Mouse (Mus musculus): ENCODE measurements around the gene Mgat5. TPM values are rescaled to one million over a fixed set of nuclear protein-coding genes. Genes with fewer than 3 reads are reported as not detected.
A peak's percentile ranks its signal among the peaks of the same experiment; 100 is the strongest.

Mgat5 gene
- polyA plus RNA-seq, 1 experiment = 13.1 TPM

GRCm38 (mm10) chr1:127441736-127442135 lies 236.9 kb downstream of the Mgat5 start:
- 62% methylated on average over 3 of the region's 3 CpGs for WGBS
- TF ChIP-seq POLR2A (IDR thresholded peaks at IDR 0.05; ENCODE audit: low read depth, low read length) (no peak), CTCF (conservative IDR thresholded peaks at IDR 0.05; ENCODE audit: insufficient read depth, insufficient read length, low read depth, low read length) (no peak; the same call in 1 of the 2 replicates)
- Histone ChIP-seq H3K27ac (ENCODE audit: insufficient read depth, low read depth, low read length) (no peak overlapping the region), H3K4me3 (ENCODE audit: insufficient read depth, low read depth, low read length) (no peak overlapping the region), H3K4me1 (ENCODE audit: control insufficient read depth, insufficient read depth, low read length) (no peaks in the 10 kb centered on the region), H3K27me3 (replicated peaks; ENCODE audit: control insufficient read depth, insufficient read depth, low read length) (no peaks in the 10 kb centered on the region), H3K36me3 (ENCODE audit: control insufficient read depth, insufficient read depth, low read length) (no peaks in the 10 kb centered on the region)
- DNase-seq = no peak

GRCm38 (mm10) chr1:127442880-127443877 lies 238.4 kb downstream of the Mgat5 start:
- H3K27me3 ChIP-seq (replicated peaks; ENCODE audit: control insufficient read depth, insufficient read depth, low read length) = no peaks in the 10 kb centered on the region
- no peak for DNase-seq
- no peaks in the 10 kb centered on the region for H3K36me3 ChIP-seq (ENCODE audit: control insufficient read depth, insufficient read depth, low read length)
- 77% methylated on average over 14 of the region's 14 CpGs for WGBS
- no peak overlapping the region for H3K4me3 ChIP-seq (ENCODE audit: insufficient read depth, low read depth, low read length)
- H3K27ac ChIP-seq (ENCODE audit: insufficient read depth, low read depth, low read length) = no peak overlapping the region
- H3K4me1 ChIP-seq (ENCODE audit: control insufficient read depth, insufficient read depth, low read length) = no peaks in the 10 kb centered on the region
- TF ChIP-seq POLR2A (IDR thresholded peaks at IDR 0.05; ENCODE audit: low read depth, low read length) (no peak), CTCF (conservative IDR thresholded peaks at IDR 0.05; ENCODE audit: insufficient read depth, insufficient read length, low read depth, low read length) (no peak)

DNA sequence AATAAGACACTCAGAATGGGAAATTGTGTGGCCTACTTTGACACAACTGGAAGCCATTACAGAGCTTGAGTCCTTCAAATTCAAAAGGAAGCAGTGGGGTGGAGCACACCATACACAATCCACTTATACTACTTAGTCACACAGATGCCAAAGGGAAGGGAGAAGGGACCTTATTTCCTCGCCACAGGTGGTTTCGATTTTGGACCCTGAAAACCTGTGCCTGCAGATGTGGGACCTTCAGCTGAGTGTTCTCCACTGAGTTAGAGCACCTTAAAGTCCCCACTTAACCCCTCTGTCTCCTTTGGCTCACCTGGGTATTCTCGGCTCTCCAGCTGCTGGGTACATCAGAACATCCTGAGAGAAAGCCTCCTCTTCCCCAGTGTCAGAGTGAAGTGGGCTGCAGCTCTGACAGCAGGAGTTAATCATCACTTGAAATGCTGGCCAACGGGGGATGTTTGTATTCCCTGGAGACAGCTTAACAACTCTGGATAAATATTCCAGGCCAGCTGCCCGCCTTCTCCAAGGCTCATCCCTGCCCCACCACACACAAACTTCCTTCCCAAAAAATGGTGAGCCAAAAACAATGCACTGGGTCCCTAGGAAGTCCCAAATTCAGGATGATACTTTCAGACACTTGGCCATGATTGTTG lies 240.1 kb downstream of the Mgat5 start:
- no peak overlapping the region for H3K27ac ChIP-seq (ENCODE audit: insufficient read depth, low read depth, low read length)
- WGBS = 59% methylated on average over 5 of the region's 5 CpGs

DNA sequence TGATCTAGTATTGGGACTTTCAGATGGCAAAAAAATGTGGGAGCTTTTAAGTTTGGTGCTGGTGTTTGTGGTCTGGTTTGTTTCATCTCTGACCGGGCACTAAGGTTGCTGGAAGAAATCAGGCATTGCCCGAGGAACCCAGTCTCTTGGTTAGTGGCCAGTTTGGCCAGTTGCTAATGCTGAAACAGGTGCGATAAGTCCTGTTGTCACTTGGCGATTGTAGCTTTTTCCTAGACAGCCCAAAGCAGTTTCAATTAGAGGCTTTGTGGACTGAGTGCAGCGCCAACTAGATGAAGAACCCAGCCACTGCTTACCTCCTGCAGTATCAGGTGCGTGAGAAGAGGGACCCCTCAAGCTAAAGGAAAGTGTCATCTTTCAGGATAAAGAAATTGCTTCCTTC lies 248.6 kb downstream of the Mgat5 start:
- Histone ChIP-seq H3K4me1 (ENCODE audit: control insufficient read depth, insufficient read depth, low read length) (no peaks in the 10 kb centered on the region), H3K27me3 (replicated peaks; ENCODE audit: control insufficient read depth, insufficient read depth, low read length) (no peaks in the 10 kb centered on the region), H3K4me3 (ENCODE audit: insufficient read depth, low read depth, low read length) (no peak overlapping the region), H3K27ac (ENCODE audit: insufficient read depth, low read depth, low read length) (no peak overlapping the region), H3K36me3 (ENCODE audit: control insufficient read depth, insufficient read depth, low read length) (no peaks in the 10 kb centered on the region; the same call in 1 of the 2 replicates)
- 92% methylated on average over 6 of the region's 6 CpGs for WGBS
- TF ChIP-seq CTCF (conservative IDR thresholded peaks at IDR 0.05; ENCODE audit: insufficient read depth, insufficient read length, low read depth, low read length) (no peak), POLR2A (IDR thresholded peaks at IDR 0.05; ENCODE audit: low read depth, low read length) (no peak)
- no peak for DNase-seq

More for the DNA sequence above, 240.1 kb downstream of the Mgat5 start:
- DNase-seq = peak; percentile 79
- Histone ChIP-seq H3K36me3 (ENCODE audit: control insufficient read depth, insufficient read depth, low read length) (no peaks in the 10 kb centered on the region; the same call in 1 of the 2 replicates), H3K27me3 (replicated peaks; ENCODE audit: control insufficient read depth, insufficient read depth, low read length) (no peaks in the 10 kb centered on the region), H3K4me1 (ENCODE audit: control insufficient read depth, insufficient read depth, low read length) (no peaks in the 10 kb centered on the region), H3K4me3 (ENCODE audit: insufficient read depth, low read depth, low read length) (no peak overlapping the region)
- TF ChIP-seq POLR2A (IDR thresholded peaks at IDR 0.05; ENCODE audit: low read depth, low read length) (no peak), CTCF (conservative IDR thresholded peaks at IDR 0.05; ENCODE audit: insufficient read depth, insufficient read length, low read depth, low read length) (no peak)

DNA sequence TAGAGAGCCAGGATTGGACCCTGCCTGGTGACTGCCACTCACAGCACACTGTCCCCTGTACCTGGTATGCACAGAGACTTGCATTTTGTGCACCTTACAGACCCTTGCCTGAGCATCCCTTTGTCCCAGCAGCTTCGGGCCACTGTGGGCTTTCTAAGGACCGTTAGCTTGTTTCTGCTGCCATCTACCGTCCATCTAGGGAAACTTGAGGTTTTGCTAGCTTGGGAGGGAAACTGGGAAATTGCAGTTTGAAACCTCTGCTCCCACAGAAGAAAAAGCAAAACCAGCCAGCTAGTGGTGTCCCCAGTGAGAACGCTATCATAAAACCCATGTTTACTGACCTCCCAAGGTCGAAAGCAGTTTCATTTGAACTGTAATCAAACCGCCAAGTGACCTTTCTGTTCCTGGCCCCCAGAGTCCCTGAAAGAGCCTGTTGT lies 254.2 kb downstream of the Mgat5 start:
- H3K27ac ChIP-seq (ENCODE audit: insufficient read depth, low read depth, low read length) = no peak overlapping the region
- no peaks in the 10 kb centered on the region for H3K36me3 ChIP-seq (ENCODE audit: control insufficient read depth, insufficient read depth, low read length)
- no peaks in the 10 kb centered on the region for H3K4me1 ChIP-seq (ENCODE audit: control insufficient read depth, insufficient read depth, low read length)
- DNase-seq = peak; percentile 76
- 13% methylated on average over 6 of the region's 6 CpGs for WGBS
- no peaks in the 10 kb centered on the region for H3K27me3 ChIP-seq (replicated peaks; ENCODE audit: control insufficient read depth, insufficient read depth, low read length)
- no peak for TF ChIP-seq POLR2A (IDR thresholded peaks at IDR 0.05; ENCODE audit: low read depth, low read length)
- TF ChIP-seq CTCF (conservative IDR thresholded peaks at IDR 0.05; ENCODE audit: insufficient read depth, insufficient read length, low read depth, low read length) = peak; percentile 79
- H3K4me3 ChIP-seq (ENCODE audit: insufficient read depth, low read depth, low read length) = no peak overlapping the region

- TF ChIP-seq POLR2A (IDR thresholded peaks at IDR 0.05; ENCODE audit: low read depth, low read length) (no peak), CTCF (conservative IDR thresholded peaks at IDR 0.05; ENCODE audit: insufficient read depth, insufficient read length, low read depth, low read length) (no peak)
- 72% methylated on average over 7 of the region's 7 CpGs for WGBS
- Histone ChIP-seq H3K4me1 (ENCODE audit: control insufficient read depth, insufficient read depth, low read length) (no peaks in the 10 kb centered on the region), H3K36me3 (ENCODE audit: control insufficient read depth, insufficient read depth, low read length) (no peaks in the 10 kb centered on the region), H3K27ac (ENCODE audit: insufficient read depth, low read depth, low read length) (no peak overlapping the region; the same call in 1 of the 2 replicates), H3K4me3 (ENCODE audit: insufficient read depth, low read depth, low read length) (no peak overlapping the region), H3K27me3 (replicated peaks; ENCODE audit: control insufficient read depth, insufficient read depth, low read length) (no peaks in the 10 kb centered on the region)
- no peak for DNase-seq
Measured at GRCm38 (mm10) chr1:127459576-127459975, 254.8 kb downstream of the Mgat5 start.

- no peaks in the 10 kb centered on the region for H3K36me3 ChIP-seq (ENCODE audit: control insufficient read depth, insufficient read depth, low read length)
- no peak overlapping the region for H3K4me3 ChIP-seq (ENCODE audit: insufficient read depth, low read depth, low read length)
- no peak overlapping the region for H3K27ac ChIP-seq (ENCODE audit: insufficient read depth, low read depth, low read length)
- H3K27me3 ChIP-seq (replicated peaks; ENCODE audit: control insufficient read depth, insufficient read depth, low read length) = no peaks in the 10 kb centered on the region
- no peak for DNase-seq
- WGBS = 61% methylated on average over 9 of the region's 9 CpGs
- TF ChIP-seq POLR2A (IDR thresholded peaks at IDR 0.05; ENCODE audit: low read depth, low read length) (no peak), CTCF (conservative IDR thresholded peaks at IDR 0.05; ENCODE audit: insufficient read depth, insufficient read length, low read depth, low read length) (no peak)
- H3K4me1 ChIP-seq (ENCODE audit: control insufficient read depth, insufficient read depth, low read length) = no peaks in the 10 kb centered on the region
Measured at GRCm38 (mm10) chr1:127461017-127461416, 256.2 kb downstream of the Mgat5 start.
